Mouse (Mus musculus) thymus, adult 2 months (tissue): ENCODE data around the gene Bche. TPM values are rescaled to one million over a fixed set of nuclear protein-coding genes. Genes with fewer than 3 reads are reported as not detected.

Experiments used
- DNase-seq: peaks from one replicate; pipeline ENCODE4 v3.0.0; 2021
- H3K27ac ChIP-seq: fragments of 200-500 bp; 2 replicates; pipeline ENCODE4 v1.5.1; 2012; ENCODE audit warnings: low read length, control low read depth; ENCODE audit not compliant: control insufficient read depth, insufficient read depth
- H3K27me3 ChIP-seq: fragments of 200-500 bp; 2 replicates; pipeline ENCODE4 v1.6.1; 2012; ENCODE audit warnings: mild to moderate bottlenecking, low read length, moderate library complexity, mixed read lengths; ENCODE audit not compliant: control insufficient read depth, insufficient read depth
- H3K36me3 ChIP-seq: fragments of 200-500 bp; 2 replicates; pipeline ENCODE4 v1.6.1; 2012; ENCODE audit warnings: mild to moderate bottlenecking, low read length, moderate library complexity; ENCODE audit not compliant: control insufficient read depth, insufficient read depth
- H3K4me1 ChIP-seq: fragments of 200-500 bp; replicated peaks from 2 replicates; pipeline ENCODE4 v1.6.1; 2012; ENCODE audit warnings: low read length; ENCODE audit not compliant: control insufficient read depth, insufficient read depth
- H3K4me3 ChIP-seq: fragments of 200-500 bp; 2 replicates; pipeline ENCODE4 v1.5.1; 2012; ENCODE audit warnings: mild to moderate bottlenecking, low read length, control low read depth, moderate library complexity; ENCODE audit not compliant: control insufficient read depth, insufficient read depth
- CTCF ChIP-seq: fragments of 200-500 bp; IDR thresholded peaks from 2 replicates; pipeline ENCODE4 v1.5.1; 2012; ENCODE audit warnings: mild to moderate bottlenecking, control low read depth, low read length, moderate library complexity, borderline replicate concordance; ENCODE audit not compliant: control insufficient read depth, poor library complexity, insufficient read depth; ENCODE audit errors: extremely low read depth
- POLR2A ChIP-seq: fragments of 200-500 bp; IDR thresholded peaks from 2 replicates; pipeline ENCODE4 v1.6.1; 2012; ENCODE audit warnings: mild to moderate bottlenecking, low read length, control low read depth, moderate library complexity; ENCODE audit not compliant: control insufficient read depth, poor library complexity, insufficient read depth; ENCODE audit errors: extremely low read depth
- WGBS: fragments of 180-500 bp; shearing (Covaris S2); methylation state at CpG from one replicate; pipeline ENCODE4 v1.1.7; 2018; 5-methylcytosine and 5-hydroxymethylcytosine counted together
- polyA plus RNA-seq: library from polyadenylated mRNA; depleted of rRNA; stranded (reverse); fragments of >200 nt; gene quantifications from 2 replicates; pipeline ENCODE4 v1.2.3, GENCODE M21; 2012; rRNA removed

The Bche gene
- polyA plus RNA-seq, result 0.71 and 1.1 TPM in 2 replicates

- 29% methylated on average over 10 of the region's 10 CpGs for WGBS
- Histone ChIP-seq H3K27ac (no peak within 1 kb of the TSS), H3K36me3 (no peaks in the 10 kb centered on the region), H3K4me1 (no peaks in the 10 kb centered on the region), H3K4me3 (no peak within 1 kb of the TSS), H3K27me3 (no peaks in the 10 kb centered on the region)
- no peak for DNase-seq
- TF ChIP-seq POLR2A (no peak), CTCF (no peak)
Measured at GRCm38 (mm10) chr3:73708410-73708714, at the start of gene Bche. Gene Bche, minus strand, starts transcription at chr3:73708415.

- Histone ChIP-seq H3K27ac (no peak overlapping the region), H3K4me1 (no peaks in the 10 kb centered on the region), H3K4me3 (no peak overlapping the region), H3K36me3 (no peaks in the 10 kb centered on the region), H3K27me3 (no peaks in the 10 kb centered on the region)
- DNase-seq, result no peak
- TF ChIP-seq POLR2A (no peak), CTCF (no peak)
Measured at GRCm38 (mm10) chr3:73741998-73742397, 33.8 kb upstream of the Bche start.

GRCm38 (mm10) chr3:73731677-73732076 lies 23.5 kb upstream of the Bche start:
- DNase-seq, result no peak
- H3K36me3 ChIP-seq, result no peaks in the 10 kb centered on the region
- H3K27me3 ChIP-seq, result no peaks in the 10 kb centered on the region
- H3K4me3 ChIP-seq, result no peak overlapping the region
- 55% methylated on average over 2 of the region's 2 CpGs for WGBS
- no peak overlapping the region for H3K27ac ChIP-seq
- TF ChIP-seq CTCF, result no peak
- TF ChIP-seq POLR2A, result no peak
- H3K4me1 ChIP-seq, result no peaks in the 10 kb centered on the region

GRCm38 (mm10) chr3:73729511-73729910 lies 21.3 kb upstream of the Bche start:
- DNase-seq, result no peak
- H3K4me3 ChIP-seq, result no peak overlapping the region
- WGBS, result 93% methylated on average over 5 of the region's 5 CpGs
- H3K36me3 ChIP-seq, result no peaks in the 10 kb centered on the region
- no peaks in the 10 kb centered on the region for H3K27me3 ChIP-seq
- H3K27ac ChIP-seq, result no peak overlapping the region
- no peak for TF ChIP-seq POLR2A
- TF ChIP-seq CTCF, result no peak
- H3K4me1 ChIP-seq, result no peaks in the 10 kb centered on the region

- Histone ChIP-seq H3K4me3 (no peak overlapping the region), H3K36me3 (no peaks in the 10 kb centered on the region), H3K4me1 (no peaks in the 10 kb centered on the region), H3K27me3 (no peaks in the 10 kb centered on the region), H3K27ac (no peak overlapping the region)
- no peak for TF ChIP-seq CTCF
- no peak for TF ChIP-seq POLR2A
- no peak for DNase-seq
Measured at GRCm38 (mm10) chr3:73725711-73726110, 17.5 kb upstream of the Bche start.

- no peaks in the 10 kb centered on the region for H3K27me3 ChIP-seq
- no peak overlapping the region for H3K4me3 ChIP-seq
- WGBS, result 88% methylated on average over 1 of the region's 1 CpGs
- no peak for DNase-seq
- no peaks in the 10 kb centered on the region for H3K36me3 ChIP-seq
- no peak overlapping the region for H3K27ac ChIP-seq
- no peaks in the 10 kb centered on the region for H3K4me1 ChIP-seq
- TF ChIP-seq CTCF, result no peak
- TF ChIP-seq POLR2A, result no peak
Measured at GRCm38 (mm10) chr3:73724869-73725268, 16.7 kb upstream of the Bche start.

GRCm38 (mm10) chr3:73717610-73718284 lies 9.5 kb upstream of the Bche start:
- H3K27me3 ChIP-seq, result no peaks in the 10 kb centered on the region
- H3K27ac ChIP-seq, result no peak overlapping the region
- no peak overlapping the region for H3K4me3 ChIP-seq
- WGBS, result 97% methylated on average over 1 of the region's 1 CpGs
- H3K36me3 ChIP-seq, result no peaks in the 10 kb centered on the region
- H3K4me1 ChIP-seq, result no peaks in the 10 kb centered on the region
- no peak for DNase-seq
- no peak for TF ChIP-seq POLR2A
- TF ChIP-seq CTCF, result no peak
